Mouse (Mus musculus) intestine, postnatal 0 days (tissue): Measurements from ENCODE around the gene Lct. TPM values are rescaled to one million over a fixed set of nuclear protein-coding genes. Genes with fewer than 3 reads are reported as not detected.
A peak's percentile ranks its signal among the peaks of the same experiment; 100 is the strongest.

Experiments used
- ATAC-seq: fragments of 200-750 bp; cut with Nextera tagmentation; 2 replicates; pipeline ENCODE4 v1.8.0; 2017; ENCODE audit warnings: mild to moderate bottlenecking, moderate TSS enrichment, moderate library complexity
- H3K27ac ChIP-seq: fragments of 300-500 bp; sonication (generic); 2 replicates; pipeline ENCODE4 v1.5.1; 2014; ENCODE audit warnings: mild to moderate bottlenecking, low read depth, low read length, moderate library complexity
- H3K27me3 ChIP-seq: fragments of 300-500 bp; sonication (generic); replicated peaks from 2 replicates; pipeline ENCODE4 v1.6.1; 2014; ENCODE audit warnings: low read length, mixed read lengths; ENCODE audit not compliant: control insufficient read depth, insufficient read depth
- H3K36me3 ChIP-seq: fragments of 300-500 bp; sonication (generic); 2 replicates; pipeline ENCODE4 v1.6.1; 2014; ENCODE audit warnings: mild to moderate bottlenecking, moderate library complexity; ENCODE audit not compliant: control insufficient read depth, insufficient read depth
- H3K4me1 ChIP-seq: fragments of 300-500 bp; sonication (generic); replicated peaks from 2 replicates; pipeline ENCODE4 v1.6.1; 2014; ENCODE audit warnings: antibody characterized with exemption, low read length, mixed read lengths; ENCODE audit not compliant: control insufficient read depth, insufficient read depth
- H3K4me2 ChIP-seq: fragments of 300-500 bp; sonication (generic); replicated peaks from 2 replicates; pipeline ENCODE4 v1.6.1; 2014; ENCODE audit warnings: low read depth, mild to moderate bottlenecking, moderate library complexity
- H3K4me3 ChIP-seq: fragments of 300-500 bp; sonication (generic); 2 replicates; pipeline ENCODE4 v1.5.1; 2014; ENCODE audit warnings: low read depth, low read length
- H3K9ac ChIP-seq: fragments of 300-500 bp; sonication (generic); 2 replicates; pipeline ENCODE4 v1.6.1; 2014; ENCODE audit warnings: mild to moderate bottlenecking, low read depth, low read length
- H3K9me3 ChIP-seq: fragments of 300-500 bp; sonication (generic); 2 replicates; pipeline ENCODE4 v1.6.1; 2016; ENCODE audit warnings: mixed run types; ENCODE audit not compliant: control insufficient read depth
- CTCF ChIP-seq: sonication (generic); IDR thresholded peaks from 2 replicates; pipeline ENCODE4 v1.5.1; 2016; ENCODE audit warnings: low read depth, mild to moderate bottlenecking, control low read depth, antibody characterized with exemption, moderate library complexity
- WGBS: fragments of 180-500 bp; shearing (Covaris S2); extraction: QIAGEN DNeasy Blood & Tissue Kit; methylation state at CpG from one replicate; pipeline ENCODE4 v1.1.7; 2014; 5-methylcytosine and 5-hydroxymethylcytosine counted together
- polyA plus RNA-seq: library from polyadenylated mRNA; unstranded; fragments of >200 nt; fragmentation: Nextera tagmentation; extraction: Ambion mirVana; gene quantifications from 2 replicates; pipeline ENCODE4 v1.2.1, GENCODE M21; 2015

The Lct gene
- polyA plus RNA-seq, 1 experiment from 2014 or later: 119 TPM

DNA sequence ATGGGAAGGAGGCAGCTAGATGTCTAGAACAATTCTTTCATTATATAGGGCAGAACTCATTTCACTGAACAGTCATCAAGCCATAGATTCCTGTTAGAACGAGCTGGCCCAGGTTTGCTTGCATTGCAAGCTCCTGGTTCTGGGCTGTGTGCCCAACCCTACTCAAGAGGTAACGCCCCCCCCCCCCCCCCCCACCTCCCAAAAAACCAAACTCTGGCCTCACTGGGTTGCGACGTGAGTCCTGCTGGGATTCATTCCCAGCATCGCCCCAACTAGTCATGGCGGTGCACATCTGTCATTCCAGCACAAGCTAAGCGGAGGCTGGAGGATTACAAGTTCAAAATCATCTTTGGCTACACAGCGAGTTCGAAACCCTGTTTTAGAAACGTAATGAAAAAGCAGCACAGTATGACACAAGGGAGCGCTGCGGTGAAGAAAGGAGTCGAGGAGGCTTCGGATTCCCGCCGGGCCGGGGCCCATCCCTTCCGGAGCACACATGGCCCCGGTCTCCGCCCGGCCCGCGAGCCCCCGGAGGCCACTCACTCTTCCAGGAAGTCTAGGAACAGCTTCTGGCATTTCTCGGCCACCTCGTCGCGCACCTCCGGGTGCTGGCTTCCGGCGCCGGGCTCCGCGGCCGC, 30.9 kb upstream of the Lct start:
- H3K27ac ChIP-seq: peak overlapping the region; percentile 71
- peaks cover 20% of the 10 kb centered on the region for H3K36me3 ChIP-seq

DNA sequence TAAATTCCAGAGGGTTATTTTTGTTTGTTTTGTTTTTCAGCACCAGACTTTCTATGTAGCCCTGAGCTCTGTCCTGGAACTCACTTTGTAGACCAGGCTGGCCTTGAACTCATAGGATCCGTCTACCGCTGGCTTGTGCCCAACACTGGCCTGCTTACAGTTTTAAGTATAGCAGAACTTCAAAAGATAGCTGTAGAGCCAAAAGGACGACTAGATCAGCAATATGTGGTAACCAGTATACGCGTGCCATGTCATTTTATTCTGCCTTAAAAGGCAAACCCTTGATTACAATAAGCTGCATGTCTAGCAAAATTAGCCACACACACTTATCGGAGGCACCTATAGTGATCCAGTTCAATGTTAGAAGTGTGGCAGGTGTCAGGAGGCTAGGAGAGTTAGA, 30.2 kb upstream of the Lct start:
- WGBS: 34% methylated on average over 6 of the region's 6 CpGs
- peak overlapping the region; percentile 75 for H3K9ac ChIP-seq

More for the DNA sequence above, 30.9 kb upstream of the Lct start:
- Histone ChIP-seq H3K9me3 (no peaks in the 10 kb centered on the region), H3K4me2 (peak overlapping the region; percentile 82), H3K9ac (peak overlapping the region; percentile 75), H3K4me3 (peak overlapping the region; percentile 88), H3K4me1 (no peaks in the 10 kb centered on the region; the same call in 1 of the 2 replicates), H3K27me3 (no peaks in the 10 kb centered on the region)
- peak; percentile 45 for TF ChIP-seq CTCF
- WGBS: 2% methylated on average over 35 of the region's 35 CpGs
- ATAC-seq: peak; percentile 77

DNA sequence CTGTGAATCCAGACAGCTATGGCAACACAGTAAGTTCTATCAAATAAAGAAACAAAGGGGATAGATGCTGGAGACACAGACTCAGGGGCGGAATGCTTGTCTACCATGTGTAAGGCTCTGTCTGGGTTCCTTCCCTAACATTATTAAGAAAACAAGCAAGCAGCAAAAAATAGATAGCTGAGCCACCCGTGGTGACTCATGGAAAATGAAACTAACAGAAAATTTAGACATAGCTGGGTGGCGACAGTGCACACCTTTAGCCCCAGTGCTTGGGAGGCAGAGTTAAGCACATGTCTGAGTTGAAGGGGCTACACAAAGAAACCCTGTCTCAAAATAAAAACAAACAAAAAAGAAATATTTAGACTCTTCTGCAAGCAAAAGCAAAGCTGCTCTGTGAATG, 29.3 kb upstream of the Lct start:
- H3K27ac ChIP-seq: no peak overlapping the region
- WGBS: 26% methylated on average over 3 of the region's 3 CpGs
- H3K4me3 ChIP-seq: 0 out of 2 replicates have a peak overlapping the region, but pooled peaks have one; percentile 88
- H3K9me3 ChIP-seq: no peaks in the 10 kb centered on the region
- no peaks in the 10 kb centered on the region; the same call in 1 of the 2 replicates for H3K4me1 ChIP-seq
- peaks cover 11% of the 10 kb centered on the region for H3K36me3 ChIP-seq
- peak overlapping the region; percentile 82 for H3K4me2 ChIP-seq
- H3K9ac ChIP-seq: no peak overlapping the region
- no peak for ATAC-seq
- no peak for TF ChIP-seq CTCF
- H3K27me3 ChIP-seq: no peaks in the 10 kb centered on the region

More for the DNA sequence above, 30.2 kb upstream of the Lct start:
- H3K27ac ChIP-seq: no peak overlapping the region
- H3K4me3 ChIP-seq: peak overlapping the region; percentile 88
- H3K4me1 ChIP-seq: no peaks in the 10 kb centered on the region; the same call in 1 of the 2 replicates
- H3K9me3 ChIP-seq: no peaks in the 10 kb centered on the region
- H3K27me3 ChIP-seq: no peaks in the 10 kb centered on the region
- TF ChIP-seq CTCF: no peak
- peak overlapping the region; percentile 82 for H3K4me2 ChIP-seq
- H3K36me3 ChIP-seq: peaks cover 17% of the 10 kb centered on the region
- ATAC-seq: no peak

DNA sequence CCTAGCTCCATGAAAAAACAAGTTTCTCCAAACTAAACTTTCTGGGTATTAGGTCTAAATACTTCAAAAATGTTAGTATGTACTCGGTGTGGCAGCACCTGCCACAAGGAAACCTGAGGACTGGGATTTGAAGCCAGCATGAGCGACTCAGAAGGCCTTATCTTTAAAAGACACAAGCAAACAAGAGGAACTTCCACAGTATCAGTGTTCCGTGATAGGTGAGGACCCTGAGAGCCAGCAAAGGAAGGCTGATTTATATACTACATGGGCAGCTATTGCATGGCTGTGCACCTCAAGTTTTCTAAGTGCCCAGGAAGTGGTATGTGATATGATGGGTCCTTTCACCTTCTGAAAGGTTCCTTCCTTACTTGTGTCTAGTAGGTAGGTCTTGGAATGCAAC, 25.0 kb upstream of the Lct start:
- no peak overlapping the region for H3K27ac ChIP-seq
- ATAC-seq: no peak
- H3K36me3 ChIP-seq: peaks cover 34% of the 10 kb centered on the region
- no peak overlapping the region for H3K4me2 ChIP-seq
- no peak overlapping the region for H3K4me3 ChIP-seq
- H3K4me1 ChIP-seq: no peaks in the 10 kb centered on the region; the same call in 1 of the 2 replicates
- H3K9me3 ChIP-seq: no peaks in the 10 kb centered on the region
- no peak for TF ChIP-seq CTCF
- 55% methylated on average over 3 of the region's 3 CpGs for WGBS
- no peak overlapping the region for H3K9ac ChIP-seq
- H3K27me3 ChIP-seq: no peaks in the 10 kb centered on the region

DNA sequence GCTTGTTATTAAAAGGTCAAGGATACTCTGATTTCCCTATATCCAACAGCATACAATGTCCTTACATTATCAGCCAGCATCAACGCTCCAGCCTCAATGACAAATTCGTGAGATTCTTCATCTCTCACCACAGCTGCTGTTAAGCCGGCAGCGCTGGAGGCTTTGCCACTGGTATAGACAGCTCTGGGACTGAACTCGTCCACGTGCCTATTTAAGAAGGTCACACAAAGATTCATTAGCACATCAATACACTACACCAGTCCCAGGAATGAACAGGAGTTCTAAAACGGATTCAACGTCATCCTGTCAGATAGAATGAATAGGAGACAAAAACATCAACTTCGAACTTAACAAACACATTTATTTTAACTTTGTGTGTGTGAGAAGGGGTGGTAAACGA, 16.1 kb upstream of the Lct start:
- no peak overlapping the region for H3K27ac ChIP-seq
- H3K9ac ChIP-seq: no peak overlapping the region
- H3K4me2 ChIP-seq: no peak overlapping the region
- no peak for ATAC-seq
- 91% methylated on average over 10 of the region's 10 CpGs for WGBS
- peaks cover 79% of the 10 kb centered on the region for H3K36me3 ChIP-seq
- H3K4me3 ChIP-seq: no peak overlapping the region
- H3K27me3 ChIP-seq: no peaks in the 10 kb centered on the region
- no peak for TF ChIP-seq CTCF
- no peaks in the 10 kb centered on the region for H3K4me1 ChIP-seq
- no peaks in the 10 kb centered on the region for H3K9me3 ChIP-seq

DNA sequence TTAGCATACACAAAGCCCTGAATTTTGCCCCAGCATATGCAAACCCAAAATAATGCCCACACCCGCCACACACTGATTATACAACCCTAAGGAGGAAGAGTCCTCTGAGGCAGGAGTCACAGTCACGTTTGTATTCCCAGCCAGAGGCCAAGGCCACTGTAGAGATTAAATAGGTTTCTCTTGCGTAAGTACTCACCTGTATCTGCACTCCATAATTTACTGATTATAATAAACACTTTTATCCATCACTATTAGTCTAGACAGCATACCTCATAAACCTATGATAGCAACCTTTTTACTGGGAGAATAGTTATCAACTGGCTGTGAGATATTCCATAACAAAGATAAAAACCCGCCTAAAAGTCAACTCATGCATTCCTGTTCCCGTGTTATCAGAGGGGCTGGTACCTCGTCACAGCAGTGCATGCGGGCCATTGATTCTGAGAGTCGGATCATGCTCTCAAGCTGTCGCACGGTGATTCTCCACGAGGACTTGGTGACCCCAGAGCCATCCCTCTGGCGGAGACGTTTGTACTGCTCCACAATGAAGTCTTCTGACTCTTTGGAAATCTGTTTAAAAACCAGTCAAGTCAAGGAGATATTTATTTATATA, 9.7 kb upstream of the Lct start:
- H3K27ac ChIP-seq: no peak overlapping the region
- no peaks in the 10 kb centered on the region for H3K27me3 ChIP-seq
- TF ChIP-seq CTCF: no peak
- peak; percentile 83 for ATAC-seq
- no peak overlapping the region for H3K4me2 ChIP-seq
- 46% methylated on average over 13 of the region's 13 CpGs for WGBS
- no peaks in the 10 kb centered on the region for H3K4me1 ChIP-seq
- H3K9ac ChIP-seq: no peak overlapping the region
- no peaks in the 10 kb centered on the region for H3K9me3 ChIP-seq
- H3K36me3 ChIP-seq: peaks cover 77% of the 10 kb centered on the region
- no peak overlapping the region for H3K4me3 ChIP-seq
